In genomic region chr1:64305427-64306213, GRCm38 (mm10) we compare ENCODE assay signal across 8 mouse cellular contexts.
DNase-seq lines count a peak whose midpoint lies in the region; ATAC-seq and TF ChIP-seq lines count a peak whose summit lies in the region.

No protein-coding gene starts in this region.

- TF ChIP-seq CTCF in small intestine, adult 2 months (IDR thresholded peaks at IDR 0.05; ENCODE audit: extremely low read depth, insufficient read length, insufficient replicate concordance, low read depth, low read length): peak; percentile 11; the same call in 1 of the 2 replicates

- no peaks in the 10 kb centered on the region for H3K36me3 ChIP-seq in hindbrain, embryonic 13.5 days
- no peaks in the 10 kb centered on the region for H3K36me3 ChIP-seq in small intestine, adult 2 months (ENCODE audit: control insufficient read depth, insufficient read depth, low read length)

- TF ChIP-seq POLR2A in small intestine, adult 2 months (IDR thresholded peaks at IDR 0.05; ENCODE audit: low read depth, low read length): no peak

- ATAC-seq in hindbrain, embryonic 13.5 days (ENCODE audit: low FRiP score): peak; percentile 69

- H3K4me2 ChIP-seq in hindbrain, embryonic 13.5 days: peak overlapping the region; percentile 22

- H3K4me1 ChIP-seq in hindbrain, embryonic 13.5 days (replicated peaks): peaks cover 24% of the 10 kb centered on the region
- peaks cover 31% of the 10 kb centered on the region for H3K4me1 ChIP-seq in small intestine, adult 2 months (ENCODE audit: control insufficient read depth, insufficient read depth, insufficient read length, low read length)

- H3K9ac ChIP-seq in hindbrain, embryonic 13.5 days: no peak overlapping the region

- 20% methylated on average over 13 of the region's 13 CpGs for WGBS in hindbrain, embryonic 13.5 days
- 37% methylated on average over 13 of the region's 13 CpGs for WGBS in small intestine, adult 2 months

- H3K9me3 ChIP-seq in hindbrain, embryonic 13.5 days: no peaks in the 10 kb centered on the region

- H3K27ac ChIP-seq in hindbrain, embryonic 13.5 days: peak overlapping the region; percentile 75
- H3K27ac ChIP-seq in small intestine, adult 2 months (ENCODE audit: insufficient read depth, low read depth, low read length): peak overlapping the region; percentile 85

- H3K4me3 ChIP-seq in hindbrain, embryonic 13.5 days: no peak overlapping the region
- no peak overlapping the region for H3K4me3 ChIP-seq in small intestine, adult 2 months (ENCODE audit: low read depth, low read length)

- no peaks in the 10 kb centered on the region for H3K27me3 ChIP-seq in hindbrain, embryonic 13.5 days
- no peaks in the 10 kb centered on the region for H3K27me3 ChIP-seq in small intestine, adult 2 months (ENCODE audit: control insufficient read depth, insufficient read depth, low read length)

- DNase-seq in layer of hippocampus, adult 11-12 months (ENCODE audit: low spot score): peak; percentile 51
- no peak for DNase-seq in layer of hippocampus, postnatal 25 days (ENCODE audit: extremely low spot score in 1 of 2, low spot score in 1 of 2)
- peak; percentile 81 for DNase-seq in cerebellum, adult 9-11 months
- peak; percentile 25 to 39 for DNase-seq in frontal cortex, postnatal 25 days (ENCODE audit: low spot score in 2 of 2)
- peak; percentile 38 to 50 for DNase-seq in layer of hippocampus, postnatal 14 days (ENCODE audit: low spot score in 2 of 2)
- peak; percentile 68 for DNase-seq in lung, postnatal 14 days

Comparison
In these comparisons a context has a peak if more than half of its experiments do, and no peak if none do; other contexts are left out.
1. DNase-seq: peak in layer of hippocampus, adult 11-12 months (single experiment), cerebellum, adult 9-11 months (single experiment), frontal cortex, postnatal 25 days (2 of 2), layer of hippocampus, postnatal 14 days (2 of 2) and lung, postnatal 14 days (single experiment); none in layer of hippocampus, postnatal 25 days (0 of 2).